Mouse (Mus musculus): Measurements from ENCODE around the gene Ccr3.
"Not testable (repeated sequence)": the region's sequence is repeated elsewhere in the genome, so short reads cannot be mapped to it uniquely, and the experiment has no call there.

Ccr3 gene

GRCm38 (mm10) chr9:124053532-124053931 lies 31.8 kb downstream of the Ccr3 start:
- DNase-seq: no peak

- no peak for DNase-seq
These were observed 34.5 kb downstream of the Ccr3 start for GRCm38 (mm10) chr9:124056158-124056709.

GRCm38 (mm10) chr9:124059660-124060352 lies 38.0 kb downstream of the Ccr3 start:
- DNase-seq: no peak

- not testable (repeated sequence) for DNase-seq
These were observed 40.0 kb downstream of the Ccr3 start for GRCm38 (mm10) chr9:124061474-124062432.

GRCm38 (mm10) chr9:124066572-124067103 lies 44.9 kb downstream of the Ccr3 start:
- no peak for DNase-seq

GRCm38 (mm10) chr9:124068098-124069058 lies 46.6 kb downstream of the Ccr3 start:
- DNase-seq: no peak

GRCm38 (mm10) chr9:124071506-124071905 lies 49.7 kb downstream of the Ccr3 start:
- DNase-seq: no peak

- DNase-seq: no peak
These were observed 58.0 kb downstream of the Ccr3 start for GRCm38 (mm10) chr9:124079803-124080202.

- DNase-seq: not testable (repeated sequence)
These were observed 58.7 kb downstream of the Ccr3 start for GRCm38 (mm10) chr9:124080471-124080870.
